Mouse (Mus musculus): ENCODE measurements at regions not wholly inside any gene's neighbourhood (a gene's known extent, or its start where the extent isn't known, plus 50 kb on each side); places are given as distances from the start of the nearest gene placed in this dataset.
"Not testable (repeated sequence)": the region's sequence is repeated elsewhere in the genome, so short reads cannot be mapped to it uniquely, and the experiment has no call there.

DNA sequence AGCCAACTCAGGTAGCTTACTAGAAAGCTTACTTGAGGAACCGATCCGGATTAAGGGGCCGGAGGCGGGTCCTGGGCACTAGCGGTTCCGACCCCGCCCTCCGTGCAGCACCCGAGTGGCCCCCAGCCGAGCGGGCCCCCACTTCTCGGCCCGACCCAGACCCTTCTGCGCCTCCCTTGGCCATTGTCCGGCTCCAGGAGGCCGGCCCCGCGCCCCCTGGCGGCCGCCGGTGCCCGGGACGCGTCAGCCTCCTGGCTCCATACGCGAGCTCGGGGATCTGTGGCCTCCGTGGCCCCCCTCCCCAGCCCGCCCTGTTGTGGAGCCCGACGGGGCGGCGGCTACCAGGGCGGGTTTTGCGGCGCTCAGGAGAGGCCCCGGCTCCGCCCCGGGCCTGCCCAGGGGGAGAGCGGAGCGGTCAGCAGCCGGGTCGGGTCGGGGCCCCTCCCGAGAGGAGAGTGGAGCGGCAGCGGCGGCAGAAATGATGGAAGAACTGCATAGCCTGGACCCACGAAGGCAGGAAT, 94.3 kb upstream of the Zfp986 start:
- DNase-seq (ENCODE audit: low spot score): peak; percentile 33

DNA sequence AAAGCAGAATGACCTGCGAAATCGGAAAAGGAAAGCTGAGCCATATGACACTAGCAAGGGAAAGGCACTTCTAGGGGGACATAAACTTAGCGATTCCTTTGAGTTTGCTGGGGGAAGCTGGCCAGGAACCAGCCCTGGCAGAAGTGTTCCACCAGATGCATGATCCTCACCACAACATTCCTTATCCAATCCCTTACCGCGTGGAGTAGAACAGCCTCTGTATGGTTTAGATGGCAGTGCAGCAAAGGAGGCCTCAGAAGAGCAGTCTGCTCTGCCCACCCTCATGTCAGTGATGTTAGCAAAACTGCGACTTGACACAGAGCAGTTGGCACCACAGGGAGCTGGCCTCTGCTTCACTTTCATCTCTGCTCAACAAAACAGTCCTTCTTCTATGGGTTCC, 93.7 kb upstream of the Zfp986 start:
- not testable (repeated sequence) for DNase-seq (ENCODE audit: low spot score)

DNA sequence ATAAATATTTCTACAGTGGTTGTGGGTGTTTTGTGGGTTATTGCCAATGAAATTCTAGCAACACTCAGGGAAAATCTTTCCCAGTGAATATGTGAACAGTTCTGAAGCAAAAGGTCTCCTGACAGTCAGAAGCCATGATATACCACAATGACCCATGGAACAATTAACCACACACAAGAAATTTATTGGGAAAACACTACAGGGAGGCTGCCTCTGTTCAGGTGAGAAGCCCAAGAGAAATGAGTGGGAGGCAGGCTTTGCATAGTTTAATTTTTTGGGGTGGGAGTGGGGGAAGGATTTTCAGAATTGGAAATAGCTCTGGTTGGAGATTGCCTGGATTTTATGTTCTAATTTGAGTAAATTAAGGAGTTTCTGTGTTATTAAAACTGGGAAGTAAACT, 92.1 kb upstream of the Zfp986 start:
- DNase-seq (ENCODE audit: low spot score): not testable (repeated sequence)

GRCm38 (mm10) chr4:145781281-145781896, 87.2 kb upstream of the Zfp986 start:
- DNase-seq (ENCODE audit: low spot score): not testable (repeated sequence)

GRCm38 (mm10) chr4:145814674-145815073, 53.9 kb upstream of the Zfp986 start:
- DNase-seq (ENCODE audit: low spot score): not testable (repeated sequence)
